Mouse (Mus musculus) mouse embryonic stem cell (cell line): ENCODE measurements around the gene Smyd3.

Experiments used
- in situ Hi-C, 2 experiments: fragments of 300-500 bp; cut with MboI; formaldehyde crosslinking; loops; 1 replicate in 1 of 2; 3 replicates in 1 of 2; pipeline ENCODE4 v1.14.3; 2019 to 2020; ENCODE audit warnings: low sequenced_read_pairs in 2 of 2, low pct_unique_long_range_greater_than_20kb in 1 of 2, mixed read lengths in 1 of 2; ENCODE audit not compliant: unreplicated experiment in 1 of 2

Gene Smyd3

GRCm38 (mm10) chr1:179118673-179119072 is 399.2 kb downstream of the Smyd3 start:
- in situ Hi-C loops, result no loop called here

- in situ Hi-C loops, result no loop called here
Measured at GRCm38 (mm10) chr1:179116729-179117663, 400.8 kb downstream of the Smyd3 start.

- in situ Hi-C loops, result no loop called here
Measured at GRCm38 (mm10) chr1:179114833-179115495, 402.9 kb downstream of the Smyd3 start.

- in situ Hi-C loops, result no loop called here
Measured at GRCm38 (mm10) chr1:179114385-179114784, 403.5 kb downstream of the Smyd3 start.

GRCm38 (mm10) chr1:179108759-179109158 is 409.1 kb downstream of the Smyd3 start:
- in situ Hi-C loops, result no loop called here

- in situ Hi-C loops, result no loop called here
Measured at GRCm38 (mm10) chr1:179107761-179108694, 409.8 kb downstream of the Smyd3 start.

- in situ Hi-C loops, result no loop called here
Measured at GRCm38 (mm10) chr1:179107211-179107610, 410.6 kb downstream of the Smyd3 start.

- in situ Hi-C loops, result no loop called here
Measured at GRCm38 (mm10) chr1:179106702-179107145, 411.1 kb downstream of the Smyd3 start.

- in situ Hi-C loops, result no loop called here
Measured at GRCm38 (mm10) chr1:179106103-179106701, 411.6 kb downstream of the Smyd3 start.

GRCm38 (mm10) chr1:179104447-179104846 is 413.4 kb downstream of the Smyd3 start:
- in situ Hi-C loops, result no loop called here

- in situ Hi-C loops, result no loop called here
Measured at GRCm38 (mm10) chr1:179096993-179097392, 420.8 kb downstream of the Smyd3 start.

GRCm38 (mm10) chr1:179096323-179096722 is 421.5 kb downstream of the Smyd3 start:
- in situ Hi-C loops, result no loop called here

- in situ Hi-C loops, result no loop called here
Measured at GRCm38 (mm10) chr1:179089174-179089573, 428.7 kb downstream of the Smyd3 start.

GRCm38 (mm10) chr1:179087033-179087998 is 430.5 kb downstream of the Smyd3 start:
- in situ Hi-C loops, result no loop called here

GRCm38 (mm10) chr1:179086208-179086607 is 431.6 kb downstream of the Smyd3 start:
- in situ Hi-C loops, result no loop called here

- in situ Hi-C loops, result no loop called here
Measured at GRCm38 (mm10) chr1:179083098-179083497, 434.7 kb downstream of the Smyd3 start.

GRCm38 (mm10) chr1:179073846-179074245 is 444.0 kb downstream of the Smyd3 start:
- in situ Hi-C loops, result no loop called here
